In genomic region chr2:160734331-160734730, GRCm38 (mm10) we compare ENCODE assay signal across 10 mouse cellular contexts. TPM values are rescaled to one million over a fixed set of nuclear protein-coding genes. Genes with fewer than 3 reads are reported as not detected.
A peak's percentile ranks its signal among the peaks of the same experiment; 100 is the strongest.
DNase-seq lines count a peak whose midpoint lies in the region; ATAC-seq and TF ChIP-seq lines count a peak whose summit lies in the region.
"Had no signal": no experiment of that assay in that cellular context is flagged by ENCODE, and none has a peak within 500 bp of the region (broad histone marks: within the 10 kb centered on the region; RNA-seq: fewer than 3 reads in every experiment).

No protein-coding gene starts in this region.

- no peak for ATAC-seq in heart, embryonic 13.5 days (ENCODE audit: extremely low read depth, insufficient number of reproducible peaks, low FRiP score, low TSS enrichment)
- no peak for ATAC-seq in neural tube, embryonic 12.5 days (ENCODE audit: low FRiP score, low read depth)
- ATAC-seq in limb, embryonic 14.5 days (ENCODE audit: low FRiP score, low read depth) = no peak
- no peak for ATAC-seq in erythroblast, adult 5-6 weeks (replicated peaks; ENCODE audit: low FRiP score, poor library complexity, severe bottlenecking)

- no peak overlapping the region for H3K4me3 ChIP-seq in heart, embryonic 13.5 days
- no peak overlapping the region for H3K4me3 ChIP-seq in heart, embryonic 10.5 days
- H3K4me3 ChIP-seq in neural tube, embryonic 12.5 days = no peak overlapping the region
- no peak overlapping the region for H3K4me3 ChIP-seq in limb, embryonic 14.5 days (replicated peaks; ENCODE audit: low read length)
- H3K4me3 ChIP-seq: megakaryocyte, embryonic 14.5 days had no signal

- H3K4me1 ChIP-seq in heart, embryonic 13.5 days = peaks cover 83% of the 10 kb centered on the region
- H3K4me1 ChIP-seq in heart, embryonic 10.5 days = peaks cover 80% of the 10 kb centered on the region
- H3K4me1 ChIP-seq in neural tube, embryonic 12.5 days = peaks cover 57% of the 10 kb centered on the region
- peaks cover 28% of the 10 kb centered on the region for H3K4me1 ChIP-seq in limb, embryonic 14.5 days (ENCODE audit: control insufficient read depth, insufficient read depth, low read length)

- 0 out of 2 replicates have a peak overlapping the region, but pooled peaks have one; percentile 24 for H3K27ac ChIP-seq in heart, embryonic 13.5 days (replicated peaks)
- H3K27ac ChIP-seq in heart, embryonic 10.5 days = no peak overlapping the region
- no peak overlapping the region for H3K27ac ChIP-seq in neural tube, embryonic 12.5 days
- H3K27ac ChIP-seq in limb, embryonic 14.5 days (replicated peaks; ENCODE audit: low read depth, low read length) = no peak overlapping the region

- TF ChIP-seq POLR2A in limb, embryonic 14.5 days (IDR thresholded peaks at IDR 0.05; ENCODE audit: borderline replicate concordance, extremely low read depth, insufficient read depth, insufficient read length) = no peak

- H3K9me3 ChIP-seq in heart, embryonic 13.5 days = no peaks in the 10 kb centered on the region
- H3K9me3 ChIP-seq in heart, embryonic 10.5 days = no peaks in the 10 kb centered on the region
- no peaks in the 10 kb centered on the region for H3K9me3 ChIP-seq in neural tube, embryonic 12.5 days
- H3K9me3 ChIP-seq in limb, embryonic 14.5 days (ENCODE audit: control insufficient read depth, low read length) = no peaks in the 10 kb centered on the region
- H3K9me3 ChIP-seq: megakaryocyte, embryonic 14.5 days had no signal

- 0 out of 2 replicates have a peak, but pooled peaks cover 4% of the 10 kb centered on the region for H3K27me3 ChIP-seq in heart, embryonic 13.5 days (replicated peaks)
- no peaks in the 10 kb centered on the region for H3K27me3 ChIP-seq in heart, embryonic 10.5 days (ENCODE audit: insufficient read depth, poor library complexity, severe bottlenecking)
- no peaks in the 10 kb centered on the region for H3K27me3 ChIP-seq in neural tube, embryonic 12.5 days (replicated peaks)
- no peaks in the 10 kb centered on the region for H3K27me3 ChIP-seq in limb, embryonic 14.5 days (ENCODE audit: control insufficient read depth, insufficient read depth, low read length)

- H3K36me3 ChIP-seq in heart, embryonic 13.5 days = peaks cover 51% of the 10 kb centered on the region
- H3K36me3 ChIP-seq in heart, embryonic 10.5 days = peaks cover 47% of the 10 kb centered on the region
- H3K36me3 ChIP-seq in neural tube, embryonic 12.5 days = peaks cover 46% of the 10 kb centered on the region
- peaks cover 44% of the 10 kb centered on the region for H3K36me3 ChIP-seq in limb, embryonic 14.5 days (ENCODE audit: control insufficient read depth, insufficient read depth, low read length)

- H3K9ac ChIP-seq in heart, embryonic 13.5 days = peak overlapping the region; percentile 99
- no peak overlapping the region for H3K9ac ChIP-seq in neural tube, embryonic 12.5 days
- 0 out of 2 replicates have a peak overlapping the region, but pooled peaks have one; percentile 12 for H3K9ac ChIP-seq in limb, embryonic 14.5 days (ENCODE audit: low read depth, low read length, severe bottlenecking)

- peak overlapping the region; percentile 92 for H3K4me2 ChIP-seq in heart, embryonic 13.5 days
- H3K4me2 ChIP-seq in neural tube, embryonic 12.5 days (replicated peaks) = peak overlapping the region; percentile 93
- H3K4me2 ChIP-seq in limb, embryonic 14.5 days (replicated peaks; ENCODE audit: low read depth, low read length, severe bottlenecking) = peak overlapping the region; percentile 66

- DNase-seq in heart, embryonic 10.5 days (ENCODE audit: low spot score) = no peak
- no peak for DNase-seq in neural tube, embryonic 10.5 days (ENCODE audit: extremely low spot score, low spot score)
- no peak for DNase-seq in limb, embryonic 14.5 days (ENCODE audit: low spot score)
- DNase-seq in cerebellum, postnatal 10 days = no peak
- no peak for DNase-seq in urinary bladder, postnatal 14 days (ENCODE audit: low spot score)
- DNase-seq: spleen, adult 18-20 months had no signal

- 73% methylated on average over 3 of the region's 3 CpGs for WGBS in heart, embryonic 13.5 days
- WGBS in heart, embryonic 10.5 days = 71% methylated on average over 3 of the region's 3 CpGs
- 92% methylated on average over 3 of the region's 3 CpGs for WGBS in neural tube, embryonic 12.5 days
- 85% methylated on average over 3 of the region's 3 CpGs for WGBS in limb, embryonic 14.5 days

RNA-seq across cellular contexts. Expression of gene Plcg1, which starts 3.2 kb away (rescaled TPM):
- 25.5 and 29.4 TPM in 2 replicates for polyA plus RNA-seq in heart, embryonic 13.5 days (2015; fragmentation: Nextera tagmentation; extraction: Ambion mirVana)
- polyA plus RNA-seq in heart, embryonic 10.5 days (2016; fragmentation: Nextera tagmentation; extraction: Ambion mirVana) = 37.5 and 44.9 TPM in 2 replicates
- 91.7 and 98.9 TPM in 2 replicates for polyA plus RNA-seq in neural tube, embryonic 12.5 days (2016; fragmentation: Nextera tagmentation; extraction: Ambion mirVana)
- 131 and 150 TPM in 2 replicates for polyA plus RNA-seq in limb, embryonic 14.5 days (2012; rRNA removed)
- polyA plus RNA-seq in limb, embryonic 14.5 days (2014; fragmentation: Nextera tagmentation; extraction: Ambion mirVana) = 56.8 and 65.4 TPM in 2 replicates
- 0.38 and 1.3 TPM in 2 replicates for total RNA-seq in erythroblast, adult 5-6 weeks (2015; ENCODE audit: low replicate concordance)
- total RNA-seq in erythroblast, adult 5-6 weeks (2017; ENCODE audit: low replicate concordance) = 2.8 and 6.1 TPM in 2 replicates
